Mouse (Mus musculus) kidney, postnatal 0 days (tissue): ENCODE results near the gene Mzt1. TPM values are rescaled to one million over a fixed set of nuclear protein-coding genes. Genes with fewer than 3 reads are reported as not detected.
"Not testable (repeated sequence)": the region's sequence is repeated elsewhere in the genome, so short reads cannot be mapped to it uniquely, and the experiment has no call there.

Source experiments
- ATAC-seq: fragments of 200-750 bp; cut with Nextera tagmentation; replicated peaks from 2 replicates; pipeline ENCODE4 v1.8.0; 2017; ENCODE audit warnings: low read depth, moderate number of reproducible peaks, moderate TSS enrichment, moderate library complexity; ENCODE audit not compliant: low FRiP score
- DNase-seq: peaks from one replicate; pipeline ENCODE4 v3.0.0-alpha.2; 2016; ENCODE audit warnings: low spot score
- H3K27ac ChIP-seq: fragments of 300-500 bp; sonication (generic); 2 replicates; pipeline ENCODE4 v1.5.1; 2014; ENCODE audit warnings: mild to moderate bottlenecking
- H3K27me3 ChIP-seq: fragments of 300-500 bp; sonication (generic); 2 replicates; pipeline ENCODE4 v1.6.1; 2014; ENCODE audit warnings: low read length, mixed read lengths; ENCODE audit not compliant: insufficient read depth
- H3K36me3 ChIP-seq: fragments of 300-500 bp; sonication (generic); 2 replicates; pipeline ENCODE4 v1.6.1; 2014; ENCODE audit warnings: low read length, mixed read lengths; ENCODE audit not compliant: insufficient read depth
- H3K4me1 ChIP-seq: fragments of 300-500 bp; sonication (generic); replicated peaks from 2 replicates; pipeline ENCODE4 v1.6.1; 2014; ENCODE audit warnings: antibody characterized with exemption, low read length, mixed read lengths; ENCODE audit not compliant: insufficient read depth
- H3K4me2 ChIP-seq: fragments of 300-500 bp; sonication (generic); 2 replicates; pipeline ENCODE4 v1.6.1; 2014; ENCODE audit warnings: mild to moderate bottlenecking, low read length, moderate library complexity, mixed read lengths
- H3K4me3 ChIP-seq: fragments of 300-500 bp; sonication (generic); replicated peaks from 2 replicates; pipeline ENCODE4 v1.5.1; 2014; ENCODE audit warnings: low read depth, low read length
- H3K9ac ChIP-seq: fragments of 300-500 bp; sonication (generic); 2 replicates; pipeline ENCODE4 v1.6.1; 2014; ENCODE audit warnings: low read depth, low read length
- H3K9me3 ChIP-seq: fragments of 300-500 bp; sonication (generic); replicated peaks from 2 replicates; pipeline ENCODE4 v1.6.1; 2016; ENCODE audit warnings: low read length, inconsistent platforms, mixed read lengths
- CTCF ChIP-seq: IDR thresholded peaks from 2 replicates; pipeline ENCODE4 v1.5.1; 2016; ENCODE audit warnings: antibody characterized with exemption, low read depth, mild to moderate bottlenecking, moderate library complexity
- WGBS: fragments of 180-500 bp; shearing (Covaris S2); extraction: QIAGEN DNeasy Blood & Tissue Kit; methylation state at CpG from one replicate; pipeline ENCODE4 v1.1.7; 2014; 5-methylcytosine and 5-hydroxymethylcytosine counted together
- polyA plus RNA-seq: library from polyadenylated mRNA; unstranded; fragments of >200 nt; fragmentation: Nextera tagmentation; extraction: Ambion mirVana; gene quantifications from 2 replicates; pipeline ENCODE4 v1.2.1, GENCODE M21; 2015

Gene Mzt1
- polyA plus RNA-seq, 1 experiment from 2014 or later: 89.9 TPM

- under 1% methylated on average over 15 of the region's 15 CpGs for WGBS
- ATAC-seq: no peak
Measured at GRCm38 (mm10) chr14:99046782-99047181, 848 bp upstream of the Mzt1 start.

GRCm38 (mm10) chr14:99045378-99046030 is 430 bp downstream of the Mzt1 start:
- peak; percentile 47 for ATAC-seq
- no peaks in the 10 kb centered on the region for H3K27me3 ChIP-seq
- WGBS: under 1% methylated on average over 70 of the region's 70 CpGs
- H3K4me1 ChIP-seq: peaks cover 13% of the 10 kb centered on the region
- no peaks in the 10 kb centered on the region for H3K9me3 ChIP-seq
- H3K27ac ChIP-seq: peak overlapping the region; percentile 93
- no peak for TF ChIP-seq CTCF
- peak overlapping the region; percentile 96 for H3K9ac ChIP-seq
- no peaks in the 10 kb centered on the region for H3K36me3 ChIP-seq
- peak overlapping the region; percentile 97 for H3K4me3 ChIP-seq
- peak; percentile 53 for DNase-seq
- peak overlapping the region; percentile 84 for H3K4me2 ChIP-seq

More at GRCm38 (mm10) chr14:99046782-99047181, 848 bp upstream of the Mzt1 start:
- no peaks in the 10 kb centered on the region for H3K27me3 ChIP-seq
- peaks cover 2% of the 10 kb centered on the region; the same call in 1 of the 2 replicates for H3K36me3 ChIP-seq
- peak overlapping the region; percentile 93 for H3K27ac ChIP-seq
- H3K9me3 ChIP-seq: no peaks in the 10 kb centered on the region
- no peak for TF ChIP-seq CTCF
- peak overlapping the region; percentile 96 for H3K9ac ChIP-seq
- H3K4me2 ChIP-seq: peak overlapping the region; percentile 84
- H3K4me1 ChIP-seq: peaks cover 13% of the 10 kb centered on the region
- DNase-seq: no peak
- peak overlapping the region; percentile 97 for H3K4me3 ChIP-seq

GRCm38 (mm10) chr14:99044718-99045117 is 1.2 kb downstream of the Mzt1 start:
- peak overlapping the region; percentile 84 for H3K4me2 ChIP-seq
- peak overlapping the region; percentile 97 for H3K4me3 ChIP-seq
- 6% methylated on average over 5 of the region's 5 CpGs for WGBS
- DNase-seq: no peak
- peak overlapping the region; percentile 96; the same call in 1 of the 2 replicates for H3K9ac ChIP-seq
- no peak for ATAC-seq
- no peak overlapping the region for H3K27ac ChIP-seq
- H3K36me3 ChIP-seq: no peaks in the 10 kb centered on the region
- peaks cover 13% of the 10 kb centered on the region for H3K4me1 ChIP-seq
- no peak for TF ChIP-seq CTCF
- no peaks in the 10 kb centered on the region for H3K9me3 ChIP-seq
- no peaks in the 10 kb centered on the region for H3K27me3 ChIP-seq

GRCm38 (mm10) chr14:99044096-99044495 is 1.8 kb downstream of the Mzt1 start:
- Histone ChIP-seq H3K9me3 (no peaks in the 10 kb centered on the region), H3K36me3 (no peaks in the 10 kb centered on the region), H3K27ac (no peak overlapping the region), H3K4me3 (0 out of 2 replicates have a peak overlapping the region, but pooled peaks have one; percentile 97), H3K9ac (no peak overlapping the region), H3K4me2 (peak overlapping the region; percentile 84), H3K27me3 (no peaks in the 10 kb centered on the region), H3K4me1 (peaks cover 13% of the 10 kb centered on the region)
- WGBS: 43% methylated on average over 10 of the region's 10 CpGs
- DNase-seq: no peak
- no peak for TF ChIP-seq CTCF
- ATAC-seq: no peak

DNA sequence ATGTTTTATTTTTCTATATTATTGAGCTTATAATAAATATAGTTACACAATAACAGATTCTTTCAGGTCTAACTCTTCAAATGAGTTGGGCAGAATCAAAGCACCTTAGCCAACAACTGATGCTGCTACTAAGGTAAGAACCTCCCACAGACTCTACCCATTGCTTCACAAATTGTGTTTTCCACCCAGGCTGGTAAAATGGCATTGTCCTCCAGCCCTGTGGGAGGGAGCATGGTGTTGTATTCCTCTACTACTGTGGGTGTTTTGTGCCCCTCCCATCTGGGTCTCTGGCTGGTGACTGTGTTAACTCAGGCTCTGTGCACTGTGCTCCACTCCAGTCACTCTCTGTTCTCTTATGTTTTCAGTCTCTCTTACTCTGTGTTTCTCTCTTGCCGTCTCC is 2.4 kb downstream of the Mzt1 start:
- Histone ChIP-seq H3K9ac (no peak overlapping the region), H3K9me3 (no peaks in the 10 kb centered on the region), H3K4me2 (peak overlapping the region; percentile 84; the same call in 1 of the 2 replicates), H3K4me3 (no peak overlapping the region), H3K4me1 (peaks cover 13% of the 10 kb centered on the region), H3K36me3 (no peaks in the 10 kb centered on the region), H3K27ac (no peak overlapping the region), H3K27me3 (no peaks in the 10 kb centered on the region)
- ATAC-seq: no peak
- 50% methylated on average over 1 of the region's 1 CpGs for whole genome bisulfite sequencing
- no peak for TF ChIP-seq CTCF
- no peak for DNase-seq

- no peak for DNase-seq
- WGBS: 62% methylated on average over 4 of the region's 4 CpGs
Measured at GRCm38 (mm10) chr14:99041416-99041815, 4.5 kb downstream of the Mzt1 start.

GRCm38 (mm10) chr14:99039308-99039707 is 6.6 kb downstream of the Mzt1 start:
- not testable (repeated sequence) for H3K4me3 ChIP-seq, H3K9me3 ChIP-seq, H3K27me3 ChIP-seq, H3K9ac ChIP-seq, ATAC-seq, H3K4me2 ChIP-seq, H3K4me1 ChIP-seq, H3K27ac ChIP-seq, DNase-seq
- 83% methylated on average over 5 of the region's 5 CpGs for WGBS
- peaks cover 14% of the 10 kb centered on the region for H3K36me3 ChIP-seq

More at GRCm38 (mm10) chr14:99041416-99041815, 4.5 kb downstream of the Mzt1 start:
- Histone ChIP-seq H3K27ac (no peak overlapping the region), H3K4me2 (no peak overlapping the region), H3K36me3 (peaks cover 7% of the 10 kb centered on the region; the same call in 1 of the 2 replicates), H3K9me3 (no peaks in the 10 kb centered on the region), H3K27me3 (no peaks in the 10 kb centered on the region), H3K4me1 (peaks cover 13% of the 10 kb centered on the region), H3K4me3 (no peak overlapping the region), H3K9ac (no peak overlapping the region)
- TF ChIP-seq CTCF: no peak
- no peak for ATAC-seq
